Comparison of ENCODE assay signal across 9 mouse cellular contexts in the genomic region with DNA sequence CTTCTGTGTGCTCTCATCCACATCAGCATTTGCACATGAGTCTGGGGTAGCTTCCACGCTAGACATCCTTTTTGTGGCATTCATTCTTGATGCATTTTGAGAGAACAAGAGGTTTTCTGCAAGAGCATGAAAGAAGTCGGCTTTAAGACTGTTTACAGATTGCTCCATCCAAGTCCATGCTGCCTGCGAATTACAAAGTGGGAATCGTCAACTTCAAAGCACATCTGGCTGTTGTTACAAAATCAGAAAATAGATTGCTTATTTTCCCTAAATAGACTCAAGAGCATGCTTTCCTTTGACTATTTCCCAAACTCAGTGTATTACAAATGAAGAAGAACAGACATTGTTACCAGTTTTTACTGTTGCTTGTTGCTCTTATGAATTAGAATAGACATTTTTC.
"Had no signal": no experiment of that assay in that cellular context is flagged by ENCODE, and none has a peak within 500 bp of the region (broad histone marks: within the 10 kb centered on the region; RNA-seq: fewer than 3 reads in every experiment).

No protein-coding gene starts in this region.

- H3K4me2 ChIP-seq: liver, embryonic 11.5 days; liver, embryonic 15.5 days; midbrain, embryonic 12.5 days had no signal

- H3K4me3 ChIP-seq: liver, embryonic 15.5 days; midbrain, embryonic 12.5 days had no signal

- H3K36me3 ChIP-seq: liver, embryonic 15.5 days; midbrain, embryonic 12.5 days had no signal

- H3K9ac ChIP-seq: liver, embryonic 15.5 days; midbrain, embryonic 12.5 days had no signal

- H3K27me3 ChIP-seq: liver, embryonic 15.5 days; midbrain, embryonic 12.5 days had no signal

- DNase-seq: kidney, adult 11 months; kidney, adult 9 months; kidney, postnatal 36 days; left cerebral cortex, postnatal 4 days; right cerebral cortex, postnatal 14 days had no signal

- H3K4me1 ChIP-seq: liver, embryonic 15.5 days; midbrain, embryonic 12.5 days had no signal

- H3K27ac ChIP-seq: kidney, postnatal 0 days; liver, embryonic 15.5 days; midbrain, embryonic 12.5 days had no signal

- H3K9me3 ChIP-seq: liver, embryonic 15.5 days; midbrain, embryonic 12.5 days had no signal
